Mouse (Mus musculus) intestine, postnatal 0 days (tissue): Measurements from ENCODE around the gene Rps7. TPM values are rescaled to one million over a fixed set of nuclear protein-coding genes. Genes with fewer than 3 reads are reported as not detected.

Source experiments
- ATAC-seq: fragments of 200-750 bp; cut with Nextera tagmentation; 2 replicates; pipeline ENCODE4 v1.8.0; 2017; ENCODE audit warnings: mild to moderate bottlenecking, moderate TSS enrichment, moderate library complexity
- H3K27ac ChIP-seq: fragments of 300-500 bp; sonication (generic); 2 replicates; pipeline ENCODE4 v1.5.1; 2014; ENCODE audit warnings: mild to moderate bottlenecking, low read depth, low read length, moderate library complexity
- H3K27me3 ChIP-seq: fragments of 300-500 bp; sonication (generic); replicated peaks from 2 replicates; pipeline ENCODE4 v1.6.1; 2014; ENCODE audit warnings: low read length, mixed read lengths; ENCODE audit not compliant: control insufficient read depth, insufficient read depth
- H3K36me3 ChIP-seq: fragments of 300-500 bp; sonication (generic); 2 replicates; pipeline ENCODE4 v1.6.1; 2014; ENCODE audit warnings: mild to moderate bottlenecking, moderate library complexity; ENCODE audit not compliant: control insufficient read depth, insufficient read depth
- H3K4me1 ChIP-seq: fragments of 300-500 bp; sonication (generic); replicated peaks from 2 replicates; pipeline ENCODE4 v1.6.1; 2014; ENCODE audit warnings: antibody characterized with exemption, low read length, mixed read lengths; ENCODE audit not compliant: control insufficient read depth, insufficient read depth
- H3K4me2 ChIP-seq: fragments of 300-500 bp; sonication (generic); replicated peaks from 2 replicates; pipeline ENCODE4 v1.6.1; 2014; ENCODE audit warnings: low read depth, mild to moderate bottlenecking, moderate library complexity
- H3K4me3 ChIP-seq: fragments of 300-500 bp; sonication (generic); 2 replicates; pipeline ENCODE4 v1.5.1; 2014; ENCODE audit warnings: low read depth, low read length
- H3K9ac ChIP-seq: fragments of 300-500 bp; sonication (generic); 2 replicates; pipeline ENCODE4 v1.6.1; 2014; ENCODE audit warnings: mild to moderate bottlenecking, low read depth, low read length
- H3K9me3 ChIP-seq: fragments of 300-500 bp; sonication (generic); 2 replicates; pipeline ENCODE4 v1.6.1; 2016; ENCODE audit warnings: mixed run types; ENCODE audit not compliant: control insufficient read depth
- CTCF ChIP-seq: sonication (generic); IDR thresholded peaks from 2 replicates; pipeline ENCODE4 v1.5.1; 2016; ENCODE audit warnings: low read depth, mild to moderate bottlenecking, control low read depth, antibody characterized with exemption, moderate library complexity
- WGBS: fragments of 180-500 bp; shearing (Covaris S2); extraction: QIAGEN DNeasy Blood & Tissue Kit; methylation state at CpG from one replicate; pipeline ENCODE4 v1.1.7; 2014; 5-methylcytosine and 5-hydroxymethylcytosine counted together
- polyA plus RNA-seq: library from polyadenylated mRNA; unstranded; fragments of >200 nt; fragmentation: Nextera tagmentation; extraction: Ambion mirVana; gene quantifications from 2 replicates; pipeline ENCODE4 v1.2.1, GENCODE M21; 2015

The Rps7 gene
- polyA plus RNA-seq, result 486 and 504 TPM in 2 replicates

DNA sequence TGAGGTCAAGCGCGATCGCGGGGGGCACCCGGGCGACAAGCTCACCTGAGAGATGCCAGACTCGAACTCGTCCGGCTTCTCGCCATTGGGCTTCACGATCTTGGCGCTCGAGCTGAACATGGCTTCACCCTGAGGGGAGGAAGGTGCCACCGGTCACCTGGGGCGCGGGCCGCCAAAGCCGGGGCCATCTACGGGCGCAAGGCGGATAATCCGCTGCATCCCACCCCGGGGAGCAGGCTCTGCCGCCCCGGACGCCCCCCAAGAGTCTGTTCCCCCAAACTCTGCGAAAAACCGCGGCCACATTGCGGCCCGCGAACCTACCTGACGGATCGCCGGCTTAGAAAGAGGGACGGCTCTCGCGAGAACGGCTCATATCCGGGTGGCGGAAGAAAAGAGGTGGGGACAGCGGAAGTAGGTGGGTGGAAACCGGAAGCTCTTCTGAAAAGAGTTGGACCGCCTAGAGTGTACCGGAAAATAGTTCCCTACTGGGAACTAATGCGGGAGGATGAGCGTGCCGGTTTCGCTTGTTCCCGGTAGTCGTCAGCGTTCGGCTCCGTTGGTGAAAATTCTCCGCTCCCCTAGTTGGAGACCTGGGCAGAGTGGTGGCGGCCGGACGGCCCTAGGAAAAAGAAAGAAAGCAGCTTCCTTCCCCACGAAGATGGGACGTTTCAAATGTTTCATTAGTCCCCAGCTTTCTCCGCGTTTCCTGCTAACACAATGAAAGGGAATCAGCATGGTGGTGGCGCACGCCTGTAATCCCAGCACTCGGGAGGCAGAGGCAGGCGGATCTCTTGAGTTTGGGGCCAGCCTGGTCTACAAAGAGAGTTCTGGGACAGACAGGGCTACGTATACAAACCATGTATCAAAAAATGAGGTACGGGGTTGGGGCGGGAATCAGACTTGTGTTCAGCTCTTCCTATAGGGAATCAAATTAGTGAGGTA, at the start of gene Rps7:
TSS of gene Rps7 (minus strand) at position 419 of the 942 bp plus-strand sequence.
- Histone ChIP-seq H3K4me3 (peak within 1 kb of the TSS; percentile 78), H3K9me3 (no peaks in the 10 kb centered on the region), H3K9ac (peak within 1 kb of the TSS; percentile 98), H3K4me2 (peak within 1 kb of the TSS; percentile 73), H3K27me3 (no peaks in the 10 kb centered on the region), H3K27ac (peak within 1 kb of the TSS; percentile 87), H3K4me1 (no peaks in the 10 kb centered on the region), H3K36me3 (peaks cover 32% of the 10 kb centered on the region)
- ATAC-seq, result peak; percentile 97
- no peak for TF ChIP-seq CTCF
- WGBS, result 4% methylated on average over 69 of the region's 69 CpGs

DNA sequence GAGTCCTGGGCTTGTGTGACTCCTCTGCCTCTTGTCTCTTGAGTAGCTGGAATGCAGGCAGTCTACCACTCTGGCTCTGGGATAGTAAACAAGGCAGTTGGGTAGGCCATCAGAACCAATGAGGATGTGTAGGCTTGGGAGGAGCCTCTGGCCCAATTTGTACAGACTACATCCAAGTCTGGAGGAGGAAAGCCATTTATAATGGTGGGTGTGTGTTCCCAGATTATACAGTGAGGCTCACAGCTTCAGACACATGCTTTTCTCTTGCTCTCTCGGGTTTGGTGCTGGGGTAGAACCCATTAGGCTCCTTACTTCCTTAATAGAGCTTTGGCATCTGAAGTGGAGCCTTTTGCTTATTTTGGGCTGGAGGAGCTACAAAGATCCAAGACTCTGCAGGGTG, 48.9 kb upstream of the Rps7 start:
- TF ChIP-seq CTCF, result no peak
- H3K27me3 ChIP-seq, result no peaks in the 10 kb centered on the region
- ATAC-seq, result no peak
- no peak overlapping the region for H3K9ac ChIP-seq
- H3K36me3 ChIP-seq, result peaks cover 12% of the 10 kb centered on the region; the same call in 1 of the 2 replicates
- no peaks in the 10 kb centered on the region for H3K9me3 ChIP-seq
- H3K4me1 ChIP-seq, result no peaks in the 10 kb centered on the region
- no peak overlapping the region for H3K4me2 ChIP-seq
- H3K4me3 ChIP-seq, result no peak overlapping the region
- no peak overlapping the region for H3K27ac ChIP-seq
- 96% methylated on average over 1 of the region's 1 CpGs for WGBS

DNA sequence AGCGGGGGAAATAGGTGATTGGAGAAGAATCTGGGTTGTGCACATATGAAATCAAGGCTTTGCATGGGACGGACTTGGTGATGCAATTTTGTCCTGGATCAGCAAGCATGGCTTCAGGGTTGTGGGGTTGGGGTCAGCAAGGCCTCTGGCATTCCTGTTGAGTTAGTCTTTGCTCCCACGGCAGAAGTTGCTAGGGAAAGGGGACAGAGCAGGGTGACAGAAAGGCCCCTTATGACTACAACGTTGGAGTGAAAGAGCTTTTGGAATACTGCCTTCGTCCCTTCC, 40.1 kb upstream of the Rps7 start:
- Histone ChIP-seq H3K4me1 (0 out of 2 replicates have a peak, but pooled peaks cover 4% of the 10 kb centered on the region), H3K27me3 (no peaks in the 10 kb centered on the region), H3K36me3 (peaks cover 12% of the 10 kb centered on the region; the same call in 1 of the 2 replicates), H3K4me2 (peak overlapping the region; percentile 67), H3K27ac (peak overlapping the region; percentile 90), H3K9me3 (no peaks in the 10 kb centered on the region), H3K4me3 (peak overlapping the region; percentile 69), H3K9ac (peak overlapping the region; percentile 37; the same call in 1 of the 2 replicates)
- TF ChIP-seq CTCF, result no peak
- ATAC-seq, result no peak
- 38% methylated on average over 5 of the region's 5 CpGs for WGBS

DNA sequence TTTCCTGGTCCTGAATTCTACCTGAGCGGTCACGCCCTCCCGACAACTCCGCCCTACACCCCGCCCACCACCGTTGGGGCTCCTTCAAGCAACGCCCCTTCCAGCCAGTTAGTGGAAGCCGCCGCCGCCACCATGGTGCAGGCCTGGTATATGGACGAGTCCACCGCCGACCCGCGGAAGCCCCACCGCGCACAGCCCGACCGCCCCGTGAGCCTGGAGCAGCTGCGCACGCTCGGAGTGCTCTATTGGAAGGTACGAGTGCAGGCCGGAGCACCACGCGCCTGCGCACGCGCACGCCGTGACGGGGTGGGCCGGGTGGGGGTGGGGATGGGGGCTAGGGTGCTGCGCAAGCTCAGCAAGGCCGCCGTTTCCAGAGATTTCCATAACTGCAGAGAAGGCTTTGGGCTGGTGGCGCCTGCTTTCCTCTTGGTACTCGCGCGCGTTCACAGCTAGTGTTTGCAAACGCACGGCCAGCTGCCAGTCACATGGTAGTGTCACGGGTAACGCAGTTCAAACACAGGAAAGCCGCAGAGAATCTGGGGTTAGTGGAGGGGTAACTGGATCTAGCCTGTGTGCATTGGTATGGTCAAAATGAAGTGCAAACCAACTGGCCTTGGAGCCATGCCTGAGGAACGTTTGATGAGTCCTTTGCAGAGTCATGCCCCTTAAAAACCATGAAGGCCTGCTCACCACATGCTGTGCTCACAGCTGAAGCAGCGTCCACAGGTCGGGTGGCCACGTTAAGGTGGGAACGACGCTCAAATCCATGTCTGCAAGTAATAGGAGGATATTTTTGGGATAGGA, 39.6 kb upstream of the Rps7 start, which contains the start of gene Adi1:
TSS of gene Adi1 (plus strand) at position 111 of the 804 bp plus-strand sequence.
- ATAC-seq, result peak; percentile 94
- 2% methylated on average over 53 of the region's 53 CpGs for WGBS

DNA sequence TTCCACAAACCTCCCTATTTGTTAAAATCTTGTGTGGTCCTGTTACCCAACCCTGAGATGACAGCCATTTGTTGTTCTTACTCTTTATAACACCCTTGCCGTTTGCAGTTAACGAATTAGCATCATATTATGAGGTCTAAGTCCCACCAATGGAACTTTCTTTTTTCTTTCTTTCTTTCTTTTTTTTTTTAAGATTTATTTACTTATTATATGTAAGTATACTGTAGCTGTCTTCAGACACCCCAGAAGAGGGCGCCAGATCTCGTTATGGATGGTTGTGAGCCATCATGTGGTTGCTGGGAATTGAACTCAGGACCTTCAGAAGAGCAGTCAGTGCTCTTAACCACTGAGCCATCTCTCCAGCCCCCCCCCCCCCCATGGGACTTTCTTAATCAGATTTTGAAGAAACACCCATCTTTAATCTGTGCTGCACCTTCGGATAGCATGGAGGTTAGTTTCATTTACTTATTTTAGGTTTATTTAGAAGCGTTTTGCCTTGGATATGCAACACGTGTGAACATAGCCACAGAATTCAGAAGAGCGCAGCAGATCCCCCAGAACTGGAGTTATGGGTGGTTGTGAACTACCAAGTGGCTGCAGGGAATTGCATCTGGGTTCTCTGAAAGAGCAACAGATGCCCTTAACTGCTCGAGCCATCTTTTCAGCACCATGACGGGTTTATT, 38.4 kb upstream of the Rps7 start:
- H3K4me2 ChIP-seq, result peak overlapping the region; percentile 67
- 0 out of 2 replicates have a peak, but pooled peaks cover 4% of the 10 kb centered on the region for H3K4me1 ChIP-seq
- TF ChIP-seq CTCF, result peak; percentile 24; the same call in 1 of the 2 replicates
- no peak overlapping the region for H3K4me3 ChIP-seq
- H3K27me3 ChIP-seq, result no peaks in the 10 kb centered on the region
- 0 out of 2 replicates have a peak, but pooled peaks cover under 1% of the 10 kb centered on the region for H3K36me3 ChIP-seq
- WGBS, result 72% methylated on average over 10 of the region's 10 CpGs
- no peaks in the 10 kb centered on the region for H3K9me3 ChIP-seq
- 0 out of 2 replicates have a peak overlapping the region, but pooled peaks have one; percentile 90 for H3K27ac ChIP-seq
- peak overlapping the region; percentile 66; the same call in 1 of the 2 replicates for H3K9ac ChIP-seq
- ATAC-seq, result no peak

More for the DNA sequence above, 39.6 kb upstream of the Rps7 start, which contains the start of gene Adi1:
- Histone ChIP-seq H3K27me3 (no peaks in the 10 kb centered on the region), H3K9ac (peak within 1 kb of the TSS; percentile 66), H3K4me2 (peak within 1 kb of the TSS; percentile 67), H3K4me3 (peak within 1 kb of the TSS; percentile 69), H3K36me3 (0 out of 2 replicates have a peak, but pooled peaks cover 7% of the 10 kb centered on the region), H3K4me1 (0 out of 2 replicates have a peak, but pooled peaks cover 4% of the 10 kb centered on the region), H3K27ac (peak within 1 kb of the TSS; percentile 90), H3K9me3 (no peaks in the 10 kb centered on the region)
- TF ChIP-seq CTCF, result 0 out of 2 replicates have a peak, but pooled peaks have one; percentile 9
